Mouse (Mus musculus) lung, postnatal 10 days (tissue): ENCODE results near the gene Cd6.

Source experiments
- DNase-seq: peaks from one replicate; pipeline ENCODE4 v3.0.0; 2021

Gene Cd6

GRCm38 (mm10) chr19:10829436-10830175 lies at the start of gene Cd6:
Gene Cd6 (minus strand): TSS chr19:10830058.
- DNase-seq: no peak

GRCm38 (mm10) chr19:10878201-10878837 lies 48.5 kb upstream of the Cd6 start:
- DNase-seq: peak; percentile 73

- DNase-seq: no peak
Measured at GRCm38 (mm10) chr19:10871328-10871961, 41.6 kb upstream of the Cd6 start.

DNA sequence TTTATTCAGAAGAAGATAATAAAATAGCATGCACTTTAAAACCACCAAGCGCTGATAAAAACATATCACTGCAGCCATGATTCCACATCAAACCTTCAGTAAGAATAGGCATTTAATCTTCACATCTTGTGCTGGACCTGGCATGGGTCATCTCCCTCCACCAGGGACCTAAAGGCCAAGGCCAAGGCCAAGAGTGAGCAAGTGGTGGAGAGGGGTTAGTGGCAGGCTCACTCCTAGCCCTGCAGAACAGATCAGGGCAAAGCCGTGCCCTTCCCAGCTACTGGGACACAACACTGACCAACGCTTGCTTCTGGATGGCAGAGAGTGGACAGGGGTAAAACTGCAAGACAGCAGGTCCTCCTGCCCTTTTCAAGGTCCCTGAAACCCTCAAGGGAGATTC lies 40.8 kb upstream of the Cd6 start:
- DNase-seq: no peak

DNA sequence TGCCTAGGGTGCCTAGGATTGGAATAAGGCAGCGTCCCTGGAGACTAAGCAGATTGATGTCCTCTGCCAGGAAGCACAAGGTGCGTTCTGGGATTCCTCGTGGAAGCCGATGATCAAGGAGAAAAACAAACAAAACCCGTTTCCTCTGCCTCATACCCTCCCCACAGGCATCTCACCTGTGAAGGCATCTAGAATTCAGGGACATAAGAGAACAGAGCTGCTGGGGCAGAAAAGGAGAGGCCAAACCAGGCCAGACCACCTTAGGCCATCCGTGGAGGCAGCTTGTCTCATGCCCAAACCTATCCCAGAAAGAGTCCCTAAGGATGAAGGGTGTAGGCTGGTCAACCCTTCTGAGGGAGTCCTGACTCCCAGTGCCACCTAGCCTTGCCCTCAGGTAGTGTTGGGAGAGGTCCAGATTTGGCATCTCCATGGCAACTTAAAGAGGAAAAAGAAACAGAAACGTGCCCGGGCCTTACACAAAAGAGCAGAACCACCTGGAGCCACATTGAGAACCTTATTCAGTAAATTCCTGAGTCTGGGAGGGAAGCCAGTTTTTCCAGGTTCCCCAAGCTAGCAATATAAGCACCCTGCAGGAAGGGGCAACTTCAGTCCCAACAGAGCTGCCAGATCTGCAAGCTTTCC lies 40.1 kb upstream of the Cd6 start, which contains the start of gene Tmem132a:
Gene Tmem132a, minus strand, starts transcription at position 55 of the 642 bp plus-strand sequence.
- peak; percentile 41 for DNase-seq

DNA sequence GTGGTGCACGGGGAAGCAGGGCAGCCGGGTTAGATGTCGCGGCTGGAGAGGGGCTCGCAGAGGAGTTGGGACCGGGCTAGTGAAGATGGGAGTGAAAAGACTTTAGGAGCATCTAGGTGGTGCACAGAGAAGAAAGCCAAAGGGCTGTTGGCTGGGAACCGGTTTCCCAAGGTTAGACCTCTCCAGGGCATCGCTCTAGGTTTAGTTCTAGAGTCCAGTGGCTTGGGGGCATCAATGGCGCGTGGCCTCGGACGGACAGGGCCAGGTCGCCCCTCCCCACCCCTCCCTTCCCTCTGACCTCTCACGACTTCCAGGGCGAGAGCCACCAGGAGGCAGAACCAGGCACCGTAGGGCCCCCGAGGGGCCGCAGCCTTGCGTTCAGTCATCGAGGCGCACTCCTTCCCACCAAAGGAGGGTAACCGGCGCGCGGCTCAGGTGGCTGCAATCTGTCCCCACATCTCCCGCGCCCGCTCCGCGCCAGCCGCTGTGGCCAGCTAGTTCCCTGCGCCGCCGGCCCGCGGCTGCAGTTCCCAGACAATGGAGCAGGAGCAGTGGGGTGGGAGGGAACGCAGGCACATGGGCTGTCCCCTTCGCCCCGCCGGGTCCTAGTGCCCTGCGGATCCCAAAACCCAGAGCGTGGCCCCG lies 39.5 kb upstream of the Cd6 start:
- peak; percentile 83 for DNase-seq

DNA sequence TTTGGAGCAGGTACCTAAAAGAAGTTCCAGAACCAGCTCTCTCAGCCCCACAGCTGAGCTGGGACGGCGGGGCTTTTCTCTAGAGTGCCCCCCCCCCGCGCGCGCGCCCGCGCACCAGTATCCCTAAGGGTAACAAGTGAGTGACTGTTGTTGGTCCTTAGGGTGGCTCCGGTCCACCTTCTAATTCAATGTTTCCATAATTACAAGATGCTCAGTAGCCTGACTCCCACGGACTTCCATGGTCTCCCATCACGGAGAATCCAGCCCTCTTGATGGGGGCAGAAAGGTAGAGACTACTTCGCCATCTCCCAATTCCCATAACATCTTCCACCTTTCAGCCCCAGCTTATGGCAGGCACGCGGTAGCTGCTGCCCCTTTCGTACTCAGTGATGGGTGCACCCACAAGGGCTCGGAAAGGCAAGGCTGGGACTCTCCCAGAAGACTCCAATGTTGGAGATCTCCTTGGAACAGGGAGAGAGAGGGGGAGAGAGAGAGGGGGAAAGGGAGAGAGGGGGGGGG lies 38.8 kb upstream of the Cd6 start:
- no peak for DNase-seq

DNA sequence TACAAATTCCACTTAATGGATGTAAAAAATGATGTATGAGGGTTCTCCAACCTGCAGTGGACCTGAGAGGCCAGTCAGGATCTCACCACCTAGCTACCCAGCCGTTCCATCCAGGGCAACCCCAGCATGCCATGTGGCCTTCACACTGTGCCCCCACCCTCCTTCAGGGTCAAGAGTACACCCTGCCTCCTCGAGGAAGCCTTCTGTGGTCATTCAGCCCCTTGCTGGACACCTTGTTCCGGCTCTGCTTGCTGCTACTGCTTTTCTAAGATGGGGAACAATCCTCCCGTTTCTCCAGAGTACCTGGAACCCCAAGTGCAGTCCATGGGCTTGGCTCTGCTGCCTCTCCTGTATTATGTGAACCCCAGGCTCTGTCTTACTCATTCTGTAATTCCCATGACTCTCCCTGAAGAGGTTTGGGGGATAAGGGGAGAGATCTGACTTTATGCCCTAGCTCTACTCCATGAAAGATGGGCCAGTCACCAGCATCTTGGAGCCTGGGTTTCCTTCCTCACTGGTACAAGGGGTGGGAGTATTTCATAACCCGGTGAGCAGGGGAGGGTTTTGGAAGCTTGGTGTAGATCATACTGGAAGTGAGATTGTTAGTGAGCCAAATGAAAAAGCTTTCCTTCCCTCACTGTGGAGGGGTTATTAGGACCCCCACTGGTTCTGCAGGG lies 38.2 kb upstream of the Cd6 start:
- DNase-seq: no peak

DNA sequence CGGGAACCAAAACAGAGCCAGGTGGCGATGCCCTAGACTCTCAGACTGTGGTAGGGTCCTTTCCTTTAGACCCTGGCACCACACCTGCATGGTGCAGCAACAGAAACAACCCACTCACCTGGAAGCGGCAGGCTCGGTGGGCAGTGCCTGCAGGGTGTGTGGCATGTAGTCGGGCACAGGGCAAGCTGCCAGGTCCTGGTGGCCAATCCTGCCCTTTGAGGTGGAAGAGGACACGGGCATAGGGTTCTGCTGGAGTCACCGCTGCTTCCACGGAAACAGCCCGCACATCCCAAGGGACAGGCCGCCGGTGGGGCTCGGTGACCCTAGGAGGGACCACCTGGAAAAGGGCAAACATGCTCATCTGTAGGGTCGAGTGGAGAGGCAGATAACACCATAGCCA lies 36.5 kb upstream of the Cd6 start:
- DNase-seq: no peak

- no peak for DNase-seq
Measured at GRCm38 (mm10) chr19:10860072-10860497, 30.2 kb upstream of the Cd6 start.

- no peak for DNase-seq
Measured at GRCm38 (mm10) chr19:10856520-10856919, 26.7 kb upstream of the Cd6 start.

- no peak for DNase-seq
Measured at GRCm38 (mm10) chr19:10855422-10855821, 25.6 kb upstream of the Cd6 start.

DNA sequence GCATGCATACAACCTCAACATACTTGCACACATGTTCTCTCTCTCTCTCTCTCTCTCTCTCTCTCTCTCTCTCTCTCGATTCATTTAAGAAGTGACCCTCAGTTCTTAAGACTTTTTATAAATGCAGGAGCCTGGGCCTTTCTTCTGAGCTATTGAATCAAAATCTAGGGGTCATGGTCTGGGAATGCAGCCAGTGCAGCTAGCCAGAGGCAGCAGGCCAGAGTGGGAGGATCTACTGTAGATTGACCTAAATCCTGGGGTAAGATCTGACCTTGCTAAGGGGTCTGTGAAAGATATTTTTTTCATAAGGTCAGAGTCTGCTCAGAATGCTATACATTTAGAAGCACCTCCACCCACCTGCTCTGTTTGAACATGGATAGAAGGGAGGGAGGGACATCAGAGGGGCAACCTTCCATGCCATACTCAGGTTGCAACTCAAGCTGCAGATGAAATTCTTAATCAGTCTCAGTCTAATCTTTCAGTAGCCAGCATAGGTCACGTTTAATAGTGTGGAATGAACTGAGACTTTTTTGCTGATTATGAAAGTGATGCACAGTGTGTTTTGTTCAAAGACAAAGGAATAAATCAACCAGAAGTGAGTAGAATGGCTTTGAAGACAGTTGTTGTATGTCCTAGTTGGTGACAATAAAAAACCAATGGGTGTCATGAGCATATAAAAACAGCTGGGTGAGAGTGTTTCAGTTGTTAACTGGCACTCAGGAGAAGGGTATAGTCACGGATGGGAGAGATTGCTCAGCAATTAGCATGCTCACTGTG lies 17.6 kb upstream of the Cd6 start:
- DNase-seq: peak; percentile 67

DNA sequence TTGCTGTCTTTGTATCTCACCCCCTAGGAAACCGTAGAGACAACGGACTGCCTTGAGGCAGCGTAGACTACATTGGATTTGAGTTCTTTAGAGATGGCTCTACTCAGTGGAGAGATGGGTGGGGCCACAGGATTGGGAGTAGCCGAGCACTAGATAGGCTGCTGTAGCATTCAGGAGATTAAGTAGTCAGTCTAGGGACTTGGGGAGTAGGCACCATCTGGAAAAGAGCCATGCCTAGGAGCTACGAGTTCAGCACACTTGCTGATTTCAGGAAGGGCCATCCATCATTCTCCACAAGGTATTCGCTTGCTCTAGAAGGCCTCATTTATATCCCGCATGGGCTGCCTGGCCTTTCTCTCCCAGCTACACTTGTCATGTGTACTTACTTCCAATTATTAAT lies 16.3 kb upstream of the Cd6 start:
- DNase-seq: no peak

DNA sequence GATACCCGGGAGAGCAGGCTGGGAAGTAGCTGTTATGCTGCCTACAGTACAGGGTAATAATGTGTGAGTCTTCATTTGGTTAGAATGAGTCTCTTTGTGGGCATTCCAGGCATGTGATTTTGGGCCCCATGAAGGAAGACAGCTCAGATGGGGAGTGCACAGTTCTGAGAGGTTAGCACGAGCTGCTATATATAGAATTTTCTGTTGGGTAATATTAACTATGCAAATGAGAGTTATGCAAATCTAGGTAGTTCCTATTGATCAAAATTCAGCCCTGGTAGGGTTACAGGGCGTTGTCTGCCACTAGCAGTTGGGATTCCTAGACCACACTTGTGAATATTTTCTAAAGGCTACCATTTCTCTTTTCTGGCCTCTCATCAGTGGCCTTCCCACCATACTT lies 15.6 kb upstream of the Cd6 start:
- no peak for DNase-seq

GRCm38 (mm10) chr19:10844206-10844605 lies 14.3 kb upstream of the Cd6 start:
- no peak for DNase-seq

GRCm38 (mm10) chr19:10842914-10843313 lies 13.1 kb upstream of the Cd6 start:
- DNase-seq: no peak

- DNase-seq: peak; percentile 35
Measured at GRCm38 (mm10) chr19:10841721-10842626, 12.1 kb upstream of the Cd6 start.

GRCm38 (mm10) chr19:10839010-10839892 lies 9.4 kb upstream of the Cd6 start, which contains the start of gene Slc15a3:
Gene Slc15a3 (plus strand): TSS chr19:10839727.
- no peak for DNase-seq
